Mouse (Mus musculus): ENCODE measurements around the gene Snapin. TPM values are rescaled to one million over a fixed set of nuclear protein-coding genes. Genes with fewer than 3 reads are reported as not detected.

Gene Snapin
- polyA plus RNA-seq, 1 experiment, result 42.2 TPM

DNA sequence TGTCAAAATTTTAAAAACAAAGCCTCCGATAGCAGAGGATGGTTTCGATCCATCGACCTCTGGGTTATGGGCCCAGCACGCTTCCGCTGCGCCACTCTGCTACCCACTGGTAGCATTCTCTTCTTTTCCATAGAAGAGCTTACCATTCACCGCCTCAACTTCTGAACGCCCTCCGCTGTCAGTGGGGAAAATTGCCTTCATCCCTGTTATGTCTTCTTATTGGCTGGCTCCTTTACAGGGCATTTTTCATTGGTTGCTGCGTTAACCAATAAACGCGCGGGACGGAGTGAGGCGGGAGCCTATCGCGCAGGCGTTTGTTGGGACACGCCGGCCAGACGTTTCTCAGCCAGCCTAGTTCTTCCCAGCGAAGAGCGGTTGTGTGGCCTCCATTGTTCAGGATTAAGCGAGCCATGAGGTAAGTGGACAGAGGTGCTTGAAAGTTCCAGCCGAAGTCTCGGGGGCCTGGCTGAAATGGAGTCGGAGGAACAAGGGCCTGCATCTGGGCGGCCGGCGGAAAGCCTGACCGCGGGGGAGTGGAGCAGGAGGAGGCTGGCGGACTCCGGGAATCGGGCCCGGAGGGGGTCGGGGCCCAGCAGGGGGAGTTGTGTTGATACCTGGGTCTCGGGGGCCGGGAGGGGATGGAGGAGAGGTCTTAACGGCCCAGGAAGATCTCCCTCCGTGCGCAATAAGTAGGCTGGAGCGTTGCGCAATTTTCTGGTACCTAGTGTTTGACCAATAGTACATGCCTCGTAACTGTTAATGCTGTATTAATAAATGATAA, 14.8 kb downstream of the Snapin start, which contains the start of gene Ilf2:
Ilf2 (plus strand) TSS at position 296 of the 781 bp plus-strand sequence.
- TF ChIP-seq POLR2A (IDR thresholded peaks at IDR 0.05; ENCODE audit: control insufficient read depth, low read depth, low read length), result peak; percentile 98
- 0 out of 2 replicates have a peak, but pooled peaks have one; percentile 4 for TF ChIP-seq CTCF (IDR thresholded peaks at IDR 0.05; ENCODE audit: control insufficient read depth, insufficient read depth, insufficient replicate concordance, low read depth, low read length)
- Histone ChIP-seq H3K27ac (ENCODE audit: control insufficient read depth, insufficient read depth, low read depth, low read length) (peak within 1 kb of the TSS; percentile 92), H3K36me3 (ENCODE audit: control insufficient read depth, insufficient read depth, low read length) (no peaks in the 10 kb centered on the region; the same call in 1 of the 2 replicates), H3K27me3 (ENCODE audit: control insufficient read depth, insufficient read depth, low read length) (no peaks in the 10 kb centered on the region), H3K4me3 (ENCODE audit: control insufficient read depth, low read depth, low read length) (peak within 1 kb of the TSS; percentile 93), H3K4me1 (ENCODE audit: control insufficient read depth, insufficient read depth, low read length) (no peaks in the 10 kb centered on the region; the same call in none of the 2 replicates)

DNA sequence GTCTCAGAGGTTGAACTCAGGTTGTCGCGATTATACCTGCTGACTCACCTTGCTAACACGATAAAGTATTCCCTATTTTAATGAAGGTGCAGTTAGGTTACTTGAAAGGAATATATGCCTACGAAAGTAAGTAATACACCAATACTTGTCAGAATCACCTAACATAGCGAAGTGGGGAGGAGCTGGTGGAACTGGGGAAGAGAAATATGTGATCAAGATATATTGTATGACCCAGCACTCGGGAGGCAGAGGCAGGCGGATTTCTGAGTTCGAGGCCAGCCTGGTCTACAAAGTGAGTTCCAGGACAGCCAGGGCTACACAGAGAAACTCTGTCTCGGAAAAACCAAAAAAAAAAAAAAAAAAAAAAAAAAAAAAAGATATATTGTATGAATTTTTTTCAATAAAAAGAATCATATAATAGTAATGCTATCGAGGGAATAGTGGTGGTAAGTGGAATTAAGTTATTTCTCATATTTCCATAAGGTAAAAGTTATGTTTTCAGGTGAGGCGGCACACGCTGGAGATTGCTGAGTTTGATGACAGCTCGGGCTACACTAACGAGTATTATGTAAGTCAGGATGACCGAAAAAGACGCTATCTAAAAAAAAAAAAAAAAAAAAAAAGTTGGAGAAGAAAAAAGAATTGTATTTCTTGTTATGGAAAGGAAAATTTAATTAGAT, 15.5 kb downstream of the Snapin start:
- H3K27ac ChIP-seq (ENCODE audit: control insufficient read depth, insufficient read depth, low read depth, low read length), result no peak overlapping the region

DNA sequence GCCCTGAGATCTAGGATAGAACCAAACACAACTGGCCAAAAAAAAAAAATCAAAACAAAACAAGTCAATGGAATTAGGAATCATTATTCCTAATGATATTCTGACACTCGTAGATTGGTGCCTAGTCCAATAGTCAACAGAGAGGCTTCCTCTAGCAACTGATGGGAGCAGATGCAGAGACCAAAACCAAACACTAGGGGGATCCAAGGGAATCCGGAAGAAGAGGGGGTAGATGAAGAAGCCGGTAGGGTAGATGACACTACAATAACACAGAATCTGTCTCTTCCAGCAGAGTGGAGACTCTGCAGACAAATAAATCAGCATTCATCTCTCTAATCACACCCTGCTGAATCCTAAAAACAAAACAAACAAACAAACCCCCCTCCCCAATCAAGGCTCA, 18.6 kb downstream of the Snapin start:
- H3K4me1 ChIP-seq (ENCODE audit: control insufficient read depth, insufficient read depth, low read length), result no peaks in the 10 kb centered on the region; the same call in none of the 2 replicates
- no peaks in the 10 kb centered on the region for H3K27me3 ChIP-seq (ENCODE audit: control insufficient read depth, insufficient read depth, low read length)
- H3K4me3 ChIP-seq (ENCODE audit: control insufficient read depth, low read depth, low read length), result no peak overlapping the region
- TF ChIP-seq POLR2A (IDR thresholded peaks at IDR 0.05; ENCODE audit: control insufficient read depth, low read depth, low read length), result no peak
- no peak for TF ChIP-seq CTCF (IDR thresholded peaks at IDR 0.05; ENCODE audit: control insufficient read depth, insufficient read depth, insufficient replicate concordance, low read depth, low read length)
- no peaks in the 10 kb centered on the region for H3K36me3 ChIP-seq (ENCODE audit: control insufficient read depth, insufficient read depth, low read length)
- H3K27ac ChIP-seq (ENCODE audit: control insufficient read depth, insufficient read depth, low read depth, low read length), result no peak overlapping the region

More for the DNA sequence above, 15.5 kb downstream of the Snapin start:
- no peaks in the 10 kb centered on the region for H3K27me3 ChIP-seq (ENCODE audit: control insufficient read depth, insufficient read depth, low read length)
- H3K4me1 ChIP-seq (ENCODE audit: control insufficient read depth, insufficient read depth, low read length), result no peaks in the 10 kb centered on the region; the same call in none of the 2 replicates
- no peaks in the 10 kb centered on the region; the same call in 1 of the 2 replicates for H3K36me3 ChIP-seq (ENCODE audit: control insufficient read depth, insufficient read depth, low read length)
- H3K4me3 ChIP-seq (ENCODE audit: control insufficient read depth, low read depth, low read length), result no peak overlapping the region
- no peak for TF ChIP-seq CTCF (IDR thresholded peaks at IDR 0.05; ENCODE audit: control insufficient read depth, insufficient read depth, insufficient replicate concordance, low read depth, low read length)
- no peak for TF ChIP-seq POLR2A (IDR thresholded peaks at IDR 0.05; ENCODE audit: control insufficient read depth, low read depth, low read length)

DNA sequence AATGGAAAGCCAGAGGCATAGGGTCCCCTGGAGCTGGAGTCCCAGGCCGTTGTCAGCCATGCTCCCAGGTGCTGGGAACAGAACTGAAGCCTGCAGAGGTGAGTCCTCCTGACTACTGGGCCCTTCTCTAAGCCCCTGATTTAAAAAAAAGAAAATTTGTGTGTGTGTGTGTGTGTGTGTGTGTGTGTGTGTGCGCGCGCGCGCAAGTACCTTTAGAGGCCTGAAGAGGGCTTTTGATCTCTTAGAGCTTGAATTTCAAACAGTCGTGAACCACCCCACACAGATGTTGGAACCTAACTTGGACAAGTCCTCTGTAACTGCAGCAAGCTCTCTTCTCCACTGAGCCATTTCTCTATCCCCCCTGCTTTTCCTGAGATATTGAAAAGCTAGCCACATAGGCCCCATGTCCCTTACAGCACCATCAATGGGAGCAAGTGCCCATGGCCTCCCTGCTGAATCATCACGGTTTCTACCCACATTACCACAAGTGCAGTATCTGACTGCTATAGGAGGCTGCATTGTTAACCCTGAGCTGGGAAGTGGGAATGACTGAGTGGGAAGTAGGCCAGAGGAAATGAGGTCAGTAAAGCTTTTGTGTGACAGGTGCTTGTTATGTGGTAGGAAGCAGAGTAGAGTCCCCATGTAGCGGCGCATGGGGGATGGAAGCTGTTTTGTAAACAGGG, 23.1 kb downstream of the Snapin start:
- peaks cover 3% of the 10 kb centered on the region; the same call in 1 of the 2 replicates for H3K27me3 ChIP-seq (ENCODE audit: control insufficient read depth, insufficient read depth, low read length)
- H3K4me3 ChIP-seq (ENCODE audit: control insufficient read depth, low read depth, low read length), result no peak overlapping the region
- H3K36me3 ChIP-seq (ENCODE audit: control insufficient read depth, insufficient read depth, low read length), result no peaks in the 10 kb centered on the region
- no peak overlapping the region for H3K27ac ChIP-seq (ENCODE audit: control insufficient read depth, insufficient read depth, low read depth, low read length)
- TF ChIP-seq POLR2A (IDR thresholded peaks at IDR 0.05; ENCODE audit: control insufficient read depth, low read depth, low read length), result no peak
- TF ChIP-seq CTCF (IDR thresholded peaks at IDR 0.05; ENCODE audit: control insufficient read depth, insufficient read depth, insufficient replicate concordance, low read depth, low read length), result no peak
- peaks cover 10% of the 10 kb centered on the region for H3K4me1 ChIP-seq (ENCODE audit: control insufficient read depth, insufficient read depth, low read length)

DNA sequence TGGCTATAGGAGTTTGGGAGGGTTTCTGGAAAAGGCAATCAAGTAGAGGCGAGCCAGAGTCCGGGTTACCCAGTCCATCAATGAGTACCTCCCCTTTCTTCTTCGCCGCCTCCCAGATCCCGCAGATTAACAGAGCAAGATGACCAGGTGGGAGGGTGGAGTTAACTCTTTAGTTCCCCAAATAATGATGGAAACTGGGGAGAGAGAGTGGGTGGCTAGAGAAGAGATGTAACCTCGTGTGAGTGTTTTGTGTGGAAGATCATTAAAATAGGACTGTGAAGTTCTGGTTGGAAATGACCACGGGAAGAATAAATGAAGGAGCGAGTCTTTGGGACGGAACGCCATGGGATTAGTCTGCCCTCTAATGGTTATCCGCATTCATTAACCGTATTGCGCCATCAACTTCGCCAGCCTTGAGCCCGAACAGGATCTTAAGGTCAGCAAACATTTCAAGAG, 24.5 kb downstream of the Snapin start:
- Histone ChIP-seq H3K27ac (ENCODE audit: control insufficient read depth, insufficient read depth, low read depth, low read length) (no peak overlapping the region), H3K4me3 (ENCODE audit: control insufficient read depth, low read depth, low read length) (peak overlapping the region; percentile 69), H3K36me3 (ENCODE audit: control insufficient read depth, insufficient read depth, low read length) (no peaks in the 10 kb centered on the region), H3K4me1 (ENCODE audit: control insufficient read depth, insufficient read depth, low read length) (peaks cover 10% of the 10 kb centered on the region), H3K27me3 (ENCODE audit: control insufficient read depth, insufficient read depth, low read length) (peaks cover 3% of the 10 kb centered on the region; the same call in 1 of the 2 replicates)
- TF ChIP-seq CTCF (IDR thresholded peaks at IDR 0.05; ENCODE audit: control insufficient read depth, insufficient read depth, insufficient replicate concordance, low read depth, low read length), result peak; percentile 28; the same call in 1 of the 2 replicates
- no peak for TF ChIP-seq POLR2A (IDR thresholded peaks at IDR 0.05; ENCODE audit: control insufficient read depth, low read depth, low read length)

DNA sequence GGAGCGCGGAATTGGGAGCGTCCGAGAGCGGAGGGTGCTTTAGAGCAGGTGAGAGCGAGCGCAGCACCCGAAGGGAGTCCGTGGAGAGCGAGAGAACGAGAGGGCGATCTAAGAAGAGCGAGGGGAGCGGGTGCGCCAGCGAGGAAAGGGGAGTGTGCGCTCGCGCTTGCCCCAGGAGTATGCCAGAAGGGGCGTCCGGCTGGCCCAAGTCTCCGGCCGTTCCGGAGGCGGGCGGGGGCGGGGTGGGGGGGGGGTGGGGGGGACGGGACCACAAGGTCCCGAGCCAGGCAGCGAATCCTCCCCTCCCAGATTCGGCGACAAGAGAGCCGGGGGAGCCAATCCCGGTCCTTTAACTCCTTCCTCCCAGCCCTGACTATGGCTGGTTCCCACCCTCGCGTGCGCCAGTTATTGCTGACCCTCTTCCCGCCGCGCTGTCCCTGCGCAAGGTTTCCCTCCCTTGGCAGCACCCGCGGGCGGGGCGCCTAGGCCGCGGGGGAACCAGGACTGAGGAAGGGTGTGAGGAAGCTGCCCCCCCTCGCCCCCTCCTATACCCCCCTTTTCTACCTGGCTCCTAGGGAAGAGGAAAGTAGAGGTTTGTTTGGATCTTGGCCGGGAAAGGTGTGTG, 25.0 kb downstream of the Snapin start, which contains the start of gene Npr1:
Npr1 (minus strand) TSS at position 181 of the 625 bp plus-strand sequence.
- Histone ChIP-seq H3K36me3 (ENCODE audit: control insufficient read depth, insufficient read depth, low read length) (no peaks in the 10 kb centered on the region), H3K27ac (ENCODE audit: control insufficient read depth, insufficient read depth, low read depth, low read length) (peak within 1 kb of the TSS; percentile 80), H3K4me1 (ENCODE audit: control insufficient read depth, insufficient read depth, low read length) (peaks cover 10% of the 10 kb centered on the region), H3K4me3 (ENCODE audit: control insufficient read depth, low read depth, low read length) (peak within 1 kb of the TSS; percentile 74), H3K27me3 (ENCODE audit: control insufficient read depth, insufficient read depth, low read length) (peaks cover 3% of the 10 kb centered on the region; the same call in 1 of the 2 replicates)
- TF ChIP-seq POLR2A (IDR thresholded peaks at IDR 0.05; ENCODE audit: control insufficient read depth, low read depth, low read length) (peak; percentile 57), CTCF (IDR thresholded peaks at IDR 0.05; ENCODE audit: control insufficient read depth, insufficient read depth, insufficient replicate concordance, low read depth, low read length) (no peak)

Data from testis, adult 2 months (tissue).